Mouse (Mus musculus) megakaryocyte-erythroid progenitor cell, adult 5 weeks (primary cell): Measurements from ENCODE around the gene Hist1h3e. TPM values are rescaled to one million over a fixed set of nuclear protein-coding genes. Genes with fewer than 3 reads are reported as not detected.

Experiments used
- polyA plus RNA-seq: library from polyadenylated mRNA; stranded (reverse); fragments of >175 nt; gene quantifications from 2 replicates; pipeline ENCODE4 v1.2.3, GENCODE M21; 2012

The Hist1h3e gene
- polyA plus RNA-seq: 18.9 and 21.1 TPM in 2 replicates

GRCm38 (mm10) chr13:23561883-23562659 is at the start of gene Hist1h3e:
Gene Hist1h3e, minus strand, starts transcription at chr13:23562369.

GRCm38 (mm10) chr13:23581408-23582218 is 19.4 kb upstream of the Hist1h3e start, which contains the start of gene Hist1h4d:
Gene Hist1h4d, plus strand, starts transcription at chr13:23581598.

DNA sequence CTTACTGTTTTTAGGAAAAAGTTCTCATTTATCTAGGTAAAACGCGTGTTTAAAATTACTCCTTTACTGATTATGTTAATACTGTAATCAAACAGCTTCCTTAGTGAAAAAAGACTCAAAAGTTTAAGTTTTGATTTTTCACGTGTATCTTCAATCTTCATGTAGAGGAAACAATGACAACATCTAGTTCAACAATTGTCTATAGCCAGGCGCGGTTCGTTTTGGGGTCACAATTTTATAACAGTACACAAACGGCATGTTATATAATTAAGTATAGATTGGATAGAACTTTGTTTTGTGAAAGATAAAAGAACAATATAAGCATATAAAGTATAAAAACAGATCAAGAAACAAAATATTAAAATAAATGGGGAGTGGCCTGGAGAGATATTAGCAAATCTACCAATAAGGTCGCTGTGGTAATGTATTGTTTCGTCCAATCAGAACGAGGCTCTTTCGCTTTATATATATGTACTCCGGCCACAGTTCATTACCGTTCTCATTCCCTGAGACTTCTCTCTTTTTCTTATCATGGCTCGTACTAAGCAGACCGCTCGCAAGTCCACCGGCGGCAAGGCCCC is 13.2 kb upstream of the Hist1h3e start, which contains the start of gene Hist1h3d:
Hist1h3d (plus strand) TSS at position 493 of the 581 bp plus-strand sequence.

GRCm38 (mm10) chr13:23573898-23574524 is 11.8 kb upstream of the Hist1h3e start, which contains the start of the genes Hist1h2bf and Hist1h2ad:
Gene Hist1h2bf, minus strand, starts transcription at chr13:23574196.
Gene Hist1h2ad, plus strand, starts transcription at chr13:23574381.

GRCm38 (mm10) chr13:23571022-23571503 is 8.9 kb upstream of the Hist1h3e start, which contains the start of the genes Hist1h2ae and Hist1h2bg:
Gene Hist1h2ae, minus strand, starts transcription at chr13:23571220.
Gene Hist1h2bg, plus strand, starts transcription at chr13:23571396.

DNA sequence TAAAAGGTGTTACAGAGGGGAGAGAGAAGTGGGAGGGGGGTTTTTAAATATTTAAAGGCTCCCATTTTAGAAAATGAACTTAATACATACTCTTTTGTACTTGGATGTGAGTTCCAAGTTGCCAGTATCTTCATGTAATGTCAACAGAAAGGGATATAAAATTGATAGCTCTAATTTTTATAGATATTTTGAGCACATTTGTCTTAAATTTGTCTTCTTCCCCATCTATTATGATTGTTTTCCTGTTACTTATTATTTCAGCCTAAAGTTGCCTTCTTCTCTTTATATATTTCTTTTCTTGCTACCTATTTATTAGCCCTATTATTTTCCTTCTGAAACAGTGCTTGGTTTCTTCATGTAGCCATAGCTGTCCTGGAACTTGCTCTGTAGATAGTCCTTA is 9.2 kb downstream of the Hist1h3e start, which contains the start of gene Hist1h1d:
Hist1h1d (plus strand) TSS at position 301 of the 400 bp plus-strand sequence.

GRCm38 (mm10) chr13:23551146-23551834 is 10.9 kb downstream of the Hist1h3e start, which contains the start of gene Hist1h4f:
Gene Hist1h4f, minus strand, starts transcription at chr13:23551648.

DNA sequence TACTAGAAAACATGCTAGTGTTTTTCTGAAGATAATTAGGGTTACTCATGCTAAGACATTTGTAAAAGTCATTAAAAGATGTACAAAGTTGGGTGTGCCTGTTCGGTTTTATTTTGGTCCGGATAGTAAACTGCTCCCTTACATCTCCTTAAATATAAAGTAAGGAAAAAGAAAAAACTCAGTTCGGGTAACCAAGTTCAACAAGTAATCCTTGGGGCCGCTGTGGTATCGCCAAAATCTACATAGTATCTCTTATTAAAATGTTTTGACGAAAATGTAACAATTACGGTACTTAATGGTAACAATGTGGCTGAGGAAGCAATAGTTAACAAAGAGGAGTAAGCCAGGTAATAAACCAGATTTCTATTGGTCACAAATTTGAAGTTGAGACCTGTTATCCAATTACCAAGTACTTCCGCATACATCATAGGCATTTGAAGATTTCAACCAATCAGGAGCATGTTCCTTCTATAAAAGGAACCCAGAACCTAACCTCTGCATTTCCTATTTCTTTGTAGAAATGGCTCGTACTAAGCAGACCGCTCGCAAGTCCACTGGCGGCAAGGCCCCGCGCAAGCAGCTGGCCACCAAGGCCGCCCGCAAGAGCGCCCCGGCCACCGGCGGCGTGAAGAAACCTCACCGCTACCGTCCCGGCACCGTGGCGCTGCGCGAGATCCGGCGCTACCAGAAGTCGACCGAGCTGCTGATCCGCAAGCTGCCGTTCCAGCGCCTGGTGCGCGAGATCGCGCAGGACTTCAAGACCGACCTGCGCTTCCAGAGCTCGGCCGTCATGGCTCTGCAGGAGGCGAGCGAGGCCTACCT is 18.0 kb downstream of the Hist1h3e start, which contains the start of gene Hist1h3f:
Hist1h3f (plus strand) TSS at position 88 of the 822 bp plus-strand sequence.

DNA sequence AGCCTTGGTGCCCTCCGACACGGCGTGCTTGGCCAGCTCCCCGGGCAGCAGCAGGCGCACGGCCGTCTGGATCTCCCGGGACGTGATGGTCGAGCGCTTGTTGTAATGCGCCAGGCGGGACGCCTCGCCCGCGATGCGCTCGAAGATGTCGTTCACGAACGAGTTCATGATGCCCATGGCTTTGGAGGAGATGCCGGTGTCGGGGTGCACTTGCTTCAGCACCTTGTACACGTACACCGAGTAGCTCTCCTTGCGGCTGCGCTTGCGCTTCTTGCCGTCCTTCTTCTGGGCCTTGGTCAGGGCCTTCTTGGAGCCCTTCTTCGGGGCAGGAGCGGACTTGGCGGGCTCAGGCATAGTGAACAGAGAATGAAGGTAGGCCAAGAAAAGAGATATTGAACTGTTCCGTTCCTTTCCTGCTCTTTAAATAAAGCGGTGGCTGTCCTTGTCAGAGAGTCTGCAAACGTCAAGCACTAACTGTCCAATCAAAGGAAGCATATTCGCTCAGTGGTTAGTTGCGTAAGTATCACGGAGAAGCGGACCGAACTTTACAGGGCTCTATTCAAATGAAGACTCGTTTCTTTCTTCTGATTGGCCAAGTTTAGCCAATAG is 19.1 kb downstream of the Hist1h3e start, which contains the start of gene Hist1h2bh:
Hist1h2bh (minus strand) TSS at position 394 of the 609 bp plus-strand sequence.

DNA sequence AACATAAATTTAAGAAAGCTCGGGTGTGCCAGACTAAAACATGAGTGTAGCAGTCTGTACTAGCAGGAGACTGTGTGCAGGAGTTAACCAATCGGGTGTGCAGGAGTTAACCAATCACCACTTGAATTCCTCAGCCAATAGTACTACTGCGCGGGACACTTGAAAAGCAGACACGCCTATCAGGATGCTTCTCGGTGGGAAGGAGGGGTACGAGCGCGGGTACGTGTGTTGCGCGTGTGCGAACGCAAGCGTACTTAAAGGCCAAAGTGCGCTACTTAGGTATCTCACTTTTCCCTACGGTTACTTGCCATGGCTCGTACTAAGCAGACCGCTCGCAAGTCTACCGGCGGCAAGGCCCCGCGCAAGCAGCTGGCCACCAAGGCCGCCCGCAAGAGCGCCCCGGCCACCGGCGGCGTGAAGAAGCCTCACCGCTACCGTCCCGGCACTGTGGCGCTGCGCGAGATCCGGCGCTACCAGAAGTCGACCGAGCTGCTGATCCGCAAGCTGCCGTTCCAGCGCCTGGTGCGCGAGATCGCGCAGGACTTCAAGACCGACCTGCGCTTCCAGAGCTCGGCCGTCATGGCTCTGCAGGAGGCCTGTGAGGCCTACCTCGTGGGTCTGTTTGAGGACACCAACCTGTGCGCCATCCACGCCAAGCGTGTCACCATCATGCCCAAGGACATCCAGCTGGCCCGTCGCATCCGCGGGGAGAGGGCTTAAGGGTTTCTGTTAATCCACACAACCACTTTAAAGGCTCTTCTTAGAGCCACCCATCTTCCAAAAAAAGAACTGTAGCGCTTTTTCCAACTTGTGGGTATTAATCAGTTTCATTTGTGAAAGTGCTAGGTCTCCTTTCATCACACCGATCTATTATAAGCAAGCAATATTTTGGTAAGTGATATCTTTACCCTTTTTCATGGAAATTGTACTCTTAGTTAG is 26.8 kb downstream of the Hist1h3e start, which contains the start of gene Hist1h3g:
Hist1h3g (plus strand) TSS at position 286 of the 939 bp plus-strand sequence.

GRCm38 (mm10) chr13:23533560-23534367 is 28.4 kb downstream of the Hist1h3e start, which contains the start of gene Hist1h2af:
Gene Hist1h2af, plus strand, starts transcription at chr13:23533906.

DNA sequence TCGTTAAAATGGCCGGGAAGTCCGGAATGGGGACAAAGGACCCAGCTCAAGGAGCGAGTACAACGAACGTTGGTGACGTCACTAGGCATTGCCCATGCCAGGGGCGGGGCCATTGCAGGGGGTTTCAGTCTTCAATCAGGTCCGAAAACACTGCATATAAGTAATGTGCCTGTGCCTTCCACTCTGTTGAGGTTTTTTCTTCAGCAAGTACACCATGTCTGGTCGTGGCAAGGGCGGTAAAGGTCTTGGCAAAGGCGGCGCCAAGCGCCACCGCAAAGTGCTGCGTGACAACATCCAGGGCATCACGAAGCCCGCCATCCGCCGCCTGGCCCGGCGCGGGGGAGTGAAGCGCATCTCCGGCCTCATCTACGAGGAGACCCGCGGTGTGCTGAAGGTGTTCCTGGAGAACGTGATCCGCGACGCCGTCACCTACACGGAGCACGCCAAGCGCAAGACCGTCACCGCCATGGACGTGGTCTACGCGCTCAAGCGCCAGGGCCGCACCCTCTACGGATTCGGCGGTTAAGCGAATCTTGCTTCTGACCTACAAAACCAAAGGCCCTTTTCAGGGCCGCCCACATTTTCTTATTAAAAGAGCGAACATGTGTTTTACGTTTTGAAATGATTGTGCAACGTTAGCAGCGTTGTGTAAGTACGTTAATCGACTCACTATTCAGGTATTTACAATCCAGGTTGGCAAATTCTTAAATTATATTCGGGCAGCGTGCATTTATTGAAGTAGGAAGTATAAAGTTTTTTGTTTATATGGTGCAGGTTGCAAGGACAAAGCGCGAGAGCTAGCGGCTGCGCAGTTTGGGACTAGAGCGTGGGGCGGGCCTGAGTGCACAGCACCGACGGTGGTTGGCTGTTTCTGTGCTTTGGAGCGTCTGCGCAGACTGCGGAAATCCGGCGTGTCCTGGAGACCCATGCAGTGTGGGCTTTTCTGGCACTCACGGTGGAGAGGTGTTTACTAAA is 31.0 kb downstream of the Hist1h3e start, which contains the start of gene Hist1h4h:
Hist1h4h (plus strand) TSS at position 150 of the 975 bp plus-strand sequence.

